Mouse (Mus musculus): ENCODE data around the gene Ccdc91.

Ccdc91 gene

DNA sequence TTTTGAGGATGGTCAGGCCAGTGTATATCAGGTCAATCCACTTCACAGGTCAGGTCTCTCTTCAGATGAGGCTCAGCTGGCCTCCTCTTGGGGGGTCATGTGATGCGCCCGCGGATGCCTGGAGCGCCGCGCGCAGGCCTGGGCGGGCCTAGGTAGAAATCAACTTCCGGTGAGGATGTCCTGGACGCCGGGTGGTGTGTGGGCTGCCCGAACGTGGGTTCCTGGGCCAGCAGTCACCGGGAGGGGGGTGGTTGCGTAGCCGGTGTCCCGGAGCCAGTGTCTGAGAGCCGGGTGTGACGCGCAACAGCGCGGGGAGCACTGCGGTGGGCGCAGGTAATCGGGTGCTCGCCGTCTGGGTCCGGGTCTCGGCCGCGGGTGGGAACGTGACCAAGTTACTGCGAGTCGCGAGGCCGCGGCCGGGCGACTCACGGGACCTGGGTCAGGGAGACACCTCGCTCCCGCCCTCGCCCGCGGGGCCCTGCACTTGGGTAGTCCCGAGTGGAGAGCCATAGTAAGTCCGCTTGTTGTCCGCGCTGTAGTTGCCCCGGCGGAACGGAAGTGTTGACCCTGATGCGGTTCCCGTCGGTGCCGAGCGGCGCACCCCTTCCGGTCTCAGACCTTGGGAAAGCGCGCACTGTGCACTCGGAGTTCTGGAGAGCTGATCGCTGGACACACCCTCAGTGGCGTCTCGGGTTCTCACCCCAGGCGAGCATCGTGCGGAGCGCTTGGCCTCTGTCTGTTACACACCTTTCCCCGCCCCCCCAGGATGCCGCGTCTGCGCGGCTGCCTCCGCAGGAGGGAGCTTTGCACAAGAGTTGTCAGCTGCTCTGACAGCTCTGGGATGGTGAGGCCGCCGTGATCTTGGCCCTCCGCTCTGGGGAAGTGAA is at the start of gene Ccdc91:
Gene Ccdc91 (plus strand): TSS at position 102 of the 887 bp plus-strand sequence.
- peak; percentile 70 to 85 for DNase-seq (ENCODE audit: low spot score in 2 of 2)

DNA sequence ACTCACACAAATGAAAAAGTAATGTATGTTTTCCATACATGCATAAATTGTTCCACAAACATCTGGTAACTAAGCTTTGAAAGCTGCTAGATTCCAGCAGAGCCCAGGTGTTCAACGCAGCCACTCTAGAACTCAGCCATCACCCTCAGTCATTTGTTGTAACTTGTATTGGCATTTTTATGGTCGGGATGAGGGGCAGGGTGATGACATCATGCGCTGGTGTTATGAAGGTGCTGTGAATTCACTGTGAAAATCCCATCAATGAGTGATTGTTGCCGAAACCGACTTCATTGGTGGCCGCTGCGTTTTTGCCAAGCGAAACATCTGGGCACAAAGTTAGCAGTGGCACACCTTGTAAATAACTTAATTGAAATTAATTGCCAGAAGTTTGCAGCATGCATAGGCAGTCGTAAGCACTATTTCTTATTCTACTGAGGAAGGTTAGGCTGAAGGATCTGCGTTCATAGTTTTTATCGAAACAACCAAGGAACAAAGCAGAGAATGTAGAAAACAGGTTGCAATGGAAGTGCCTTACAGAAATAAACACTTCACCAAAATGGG is 48.6 kb upstream of the Ccdc91 start:
- DNase-seq (ENCODE audit: low spot score in 2 of 2): no peak

DNA sequence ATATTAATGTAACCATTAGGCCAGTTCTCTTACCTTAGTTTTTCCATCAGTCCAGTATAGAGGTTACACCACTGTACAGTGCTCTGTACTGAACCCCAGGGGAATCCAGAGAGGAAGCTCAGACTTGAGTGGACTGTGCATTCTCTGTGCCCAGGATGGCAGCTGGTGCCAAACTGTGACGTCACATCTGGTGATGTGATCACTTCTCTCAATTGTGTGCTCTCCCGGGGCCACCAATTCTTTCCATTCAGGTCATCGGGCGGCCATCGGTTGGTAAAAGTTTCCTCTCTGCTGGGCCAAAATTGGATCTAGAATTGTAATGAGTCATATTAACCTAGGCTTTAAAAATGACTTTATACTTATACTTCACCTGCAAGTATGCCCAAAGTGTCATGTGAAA is 19.9 kb upstream of the Ccdc91 start:
- no peak for DNase-seq (ENCODE audit: low spot score in 2 of 2)

DNA sequence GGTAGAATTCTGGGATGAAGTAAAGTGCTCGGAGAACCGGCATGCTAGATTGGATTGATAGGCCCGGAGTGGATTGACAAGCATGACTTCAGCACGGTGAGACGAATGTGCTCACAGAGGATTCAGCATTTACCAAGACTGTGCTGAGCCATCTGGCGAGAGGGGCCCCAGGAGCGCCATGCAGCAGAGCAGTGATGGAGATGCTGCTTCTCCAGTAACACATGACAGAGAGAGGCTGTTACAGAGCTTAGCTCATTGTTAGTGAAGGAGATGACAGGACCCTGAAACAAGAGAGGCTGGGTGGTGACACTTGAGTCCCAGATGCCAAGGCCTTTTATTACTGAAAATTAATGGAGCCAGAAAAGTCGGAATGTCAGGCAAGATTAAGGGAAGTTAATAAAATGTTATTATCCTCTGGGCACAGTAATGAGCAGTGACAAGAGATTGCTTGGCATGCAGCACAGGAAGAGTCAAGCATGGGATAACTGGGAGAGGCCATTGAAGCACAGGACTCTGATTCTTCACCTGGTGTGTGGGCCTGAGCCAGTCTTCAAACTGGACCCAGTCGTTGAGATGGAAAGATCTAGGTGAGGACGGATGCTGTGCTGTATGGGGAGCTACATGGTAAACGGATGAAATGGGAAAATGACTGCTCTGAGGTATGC is 16.9 kb upstream of the Ccdc91 start:
- DNase-seq (ENCODE audit: low spot score in 2 of 2): no peak

DNA sequence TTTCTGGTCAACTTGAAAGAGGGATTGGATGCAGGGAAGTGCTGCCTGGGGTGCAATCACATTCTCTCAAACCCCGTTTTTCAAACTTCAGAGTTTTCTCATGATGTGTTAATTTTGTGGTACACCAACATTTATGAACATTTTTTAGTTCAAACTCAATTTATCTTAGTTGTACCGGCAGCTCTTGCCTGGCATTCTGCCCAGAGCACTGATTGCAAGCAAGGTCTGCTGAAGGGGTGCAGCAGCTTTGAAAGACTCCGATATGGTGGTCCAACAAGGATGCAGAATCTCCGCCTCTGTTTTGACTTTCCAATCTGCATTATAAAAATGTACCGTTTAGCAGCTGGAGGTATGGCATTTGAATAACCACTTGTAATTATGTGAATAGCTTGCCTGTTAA is 5.6 kb upstream of the Ccdc91 start:
- DNase-seq (ENCODE audit: low spot score in 2 of 2): no peak

DNA sequence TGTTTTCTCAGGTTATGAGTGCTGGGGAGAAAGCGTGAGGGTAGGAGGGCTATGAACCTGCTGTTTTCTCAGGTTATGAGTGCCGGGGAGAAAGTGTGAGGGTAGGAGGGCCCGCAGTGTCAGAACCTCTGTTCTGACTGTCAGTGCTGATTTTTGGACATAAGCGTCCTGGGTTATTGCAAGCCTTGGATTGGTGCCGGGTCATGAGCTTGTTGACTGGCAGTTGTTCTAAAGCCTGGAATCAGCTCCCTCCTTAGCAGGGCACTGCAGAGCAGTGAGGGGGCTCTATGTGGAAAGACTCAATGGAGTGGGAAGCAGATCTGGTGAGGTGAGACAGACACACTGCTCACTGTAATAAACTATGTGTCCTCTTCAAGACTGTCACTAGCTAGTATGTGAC is 5.5 kb downstream of the Ccdc91 start:
- no peak for DNase-seq (ENCODE audit: low spot score in 2 of 2)

DNA sequence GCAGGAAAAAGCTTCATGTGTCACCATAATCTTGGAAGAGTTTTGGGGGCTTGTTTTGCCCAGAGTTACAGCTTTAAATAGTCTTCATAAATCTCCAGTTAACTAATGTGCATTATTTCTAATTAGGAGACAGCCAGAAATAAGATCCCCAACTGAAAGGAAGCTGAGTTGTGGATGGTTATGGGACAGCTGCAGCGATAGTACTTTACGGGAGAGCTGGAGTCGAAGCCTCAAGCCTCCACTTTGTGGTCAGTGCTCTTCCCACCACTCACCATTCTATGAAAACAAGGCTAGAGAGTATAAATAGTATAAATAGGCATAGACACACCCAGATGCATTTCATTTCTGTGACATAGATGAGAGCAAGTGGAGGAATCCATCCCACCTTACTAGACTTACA is 14.5 kb downstream of the Ccdc91 start:
- DNase-seq (ENCODE audit: low spot score in 2 of 2): no peak

DNA sequence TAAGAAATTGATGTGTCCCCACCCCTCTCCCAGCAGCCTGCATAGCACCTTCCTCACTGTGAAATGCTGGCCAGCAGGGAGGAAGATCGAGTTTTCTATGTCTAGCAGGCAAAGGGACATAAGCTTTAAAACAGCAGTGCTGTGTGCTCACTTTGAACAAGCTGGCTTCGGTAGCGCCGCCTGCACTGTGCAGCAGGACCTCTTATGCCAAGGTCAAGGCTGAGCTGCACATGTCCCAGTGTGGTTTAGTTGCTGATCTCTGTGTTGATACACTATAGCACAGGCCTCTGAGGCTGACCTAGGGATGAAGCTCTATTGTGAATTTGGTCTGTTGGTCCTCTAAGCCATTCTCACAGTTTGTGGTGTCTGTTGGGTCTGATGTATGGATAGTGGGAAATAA is 16.9 kb downstream of the Ccdc91 start:
- no peak for DNase-seq (ENCODE audit: low spot score in 2 of 2)

DNA sequence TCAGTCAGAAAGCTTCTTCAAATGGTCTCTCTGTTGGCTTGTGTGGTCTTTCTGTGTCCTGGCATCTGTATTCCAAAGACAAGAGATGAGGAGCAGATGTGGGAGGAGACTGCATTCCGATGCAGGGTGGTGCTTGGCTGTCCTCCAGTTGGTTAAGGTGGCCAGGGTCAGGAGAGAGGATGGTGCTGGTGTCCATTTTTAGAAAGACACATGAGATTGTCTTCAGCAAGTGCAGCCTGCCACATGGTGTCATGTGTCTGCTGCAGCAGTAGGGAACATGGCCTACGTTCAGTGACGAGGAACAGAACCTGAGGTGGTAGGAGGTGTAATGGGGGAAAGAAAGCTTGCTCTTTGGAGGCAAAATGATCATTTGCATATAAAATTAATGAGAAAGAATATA is 25.8 kb downstream of the Ccdc91 start:
- no peak for DNase-seq (ENCODE audit: low spot score in 2 of 2)

DNA sequence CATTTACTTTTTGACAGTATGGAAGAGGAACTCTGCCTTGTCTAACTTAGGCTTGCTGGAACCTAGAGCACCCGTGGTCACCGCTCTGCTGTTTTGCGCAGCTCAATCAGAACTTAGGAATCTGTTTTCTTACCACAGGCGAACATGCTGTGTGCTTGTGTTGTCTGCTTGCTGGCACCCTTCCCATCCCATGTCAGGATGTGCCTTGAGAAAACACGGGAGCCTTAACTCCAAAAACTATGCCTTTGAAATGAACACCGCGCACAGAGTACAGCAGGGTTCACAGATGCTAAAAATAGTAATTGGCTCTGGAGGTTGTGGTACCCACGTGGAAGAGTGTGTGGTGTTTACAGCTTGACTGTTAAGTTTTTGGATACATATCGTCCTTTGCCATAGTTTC is 30.4 kb downstream of the Ccdc91 start:
- DNase-seq (ENCODE audit: low spot score in 2 of 2): no peak

DNA sequence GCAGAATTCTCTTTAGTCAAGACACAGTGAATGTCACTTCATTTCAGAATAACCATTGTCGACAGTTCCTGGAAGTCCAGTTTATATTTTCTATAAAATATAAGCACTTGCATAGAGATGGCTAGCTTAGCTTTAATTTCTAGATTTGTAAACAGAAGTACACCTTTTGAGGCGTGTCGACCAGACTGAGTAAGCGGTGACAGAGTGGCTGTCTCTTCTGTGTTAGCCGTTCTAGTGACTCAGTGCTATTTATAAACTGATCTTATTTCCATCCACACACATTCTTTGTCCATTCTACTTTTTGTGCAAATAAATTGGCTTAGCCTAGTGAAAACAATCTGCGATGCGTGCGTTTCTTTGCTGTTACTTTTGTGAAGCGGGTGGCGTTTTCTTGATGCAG is 30.9 kb downstream of the Ccdc91 start:
- no peak for DNase-seq (ENCODE audit: low spot score in 2 of 2)

DNA sequence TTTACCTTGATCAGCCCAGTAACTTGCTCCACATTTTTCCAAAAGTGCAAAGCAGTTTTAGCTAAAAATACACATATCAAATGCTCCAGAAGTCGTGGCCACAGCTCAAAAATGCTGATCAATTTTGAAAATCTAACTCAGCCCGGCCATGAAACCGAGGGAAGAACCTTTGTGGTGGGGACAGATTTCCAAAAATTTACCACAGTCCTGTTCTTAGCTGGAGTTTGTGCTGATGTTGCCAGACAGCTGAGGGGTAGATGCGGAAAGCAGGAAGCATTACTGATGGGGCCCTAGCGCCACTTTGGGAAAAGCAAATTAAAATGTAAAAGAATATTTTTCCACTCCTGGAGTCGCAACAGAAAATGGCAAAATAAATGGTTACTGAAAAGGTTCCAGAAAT is 31.6 kb downstream of the Ccdc91 start:
- DNase-seq (ENCODE audit: low spot score in 2 of 2): no peak

DNA sequence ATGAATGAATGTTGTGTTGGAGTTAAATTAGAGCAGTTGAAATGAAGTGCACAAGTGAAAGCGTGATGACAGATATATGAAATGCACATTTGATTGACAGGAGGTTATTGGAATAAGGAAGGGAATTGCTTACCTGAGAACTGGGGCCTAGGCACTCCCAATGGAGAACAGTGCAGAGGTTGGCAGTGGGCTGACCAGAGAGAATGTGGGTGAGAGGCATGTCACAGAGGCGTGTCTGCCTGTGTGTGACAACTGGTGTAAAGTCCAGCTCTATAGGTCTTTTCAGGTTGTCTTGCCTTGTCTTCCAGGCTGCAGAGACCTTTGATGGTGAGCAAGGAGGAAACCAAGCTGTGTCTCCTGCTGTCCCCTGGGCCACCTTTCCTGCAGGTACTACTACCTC is 34.9 kb downstream of the Ccdc91 start:
- DNase-seq (ENCODE audit: low spot score in 2 of 2): no peak

DNA sequence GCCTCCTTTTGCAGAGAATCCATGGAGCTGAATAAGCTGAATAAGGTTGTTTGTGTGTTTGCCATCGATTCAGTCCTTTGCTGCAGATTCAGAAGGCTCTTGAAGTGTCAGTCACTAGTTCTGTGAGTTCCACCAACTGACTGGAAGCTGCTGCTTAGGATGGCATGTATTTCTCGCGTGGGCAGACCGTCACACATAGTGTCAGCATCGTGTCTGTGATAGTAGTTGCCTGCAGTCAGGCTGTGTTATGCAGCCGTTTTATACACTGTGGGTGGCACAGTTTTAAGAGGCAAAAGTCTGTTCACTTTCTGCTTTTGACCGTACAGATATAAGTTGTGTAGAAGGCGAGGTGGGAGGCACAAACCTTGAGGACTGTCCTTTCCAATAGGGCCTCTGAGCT is 42.3 kb downstream of the Ccdc91 start:
- DNase-seq (ENCODE audit: low spot score in 2 of 2): no peak

DNA sequence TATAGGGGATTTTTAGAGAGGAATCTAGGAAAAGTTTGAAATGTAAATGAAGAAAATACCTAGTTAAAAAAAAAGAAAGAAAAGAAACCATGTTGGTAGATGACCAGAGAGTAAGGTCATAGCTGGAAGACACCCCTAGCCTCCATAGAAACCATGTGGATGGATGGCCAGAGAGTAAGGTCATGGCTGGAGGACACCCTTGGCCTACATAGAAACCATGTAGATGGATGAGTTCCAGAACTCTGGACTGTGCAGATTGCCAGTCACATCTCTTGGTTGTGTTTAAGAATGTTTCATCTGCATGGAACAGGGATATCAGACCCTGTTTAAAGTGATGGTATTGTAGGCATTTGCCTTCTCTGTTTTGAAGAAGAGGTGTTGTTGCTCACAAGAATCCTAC is 49.6 kb downstream of the Ccdc91 start:
- no peak for DNase-seq (ENCODE audit: low spot score in 2 of 2)

DNA sequence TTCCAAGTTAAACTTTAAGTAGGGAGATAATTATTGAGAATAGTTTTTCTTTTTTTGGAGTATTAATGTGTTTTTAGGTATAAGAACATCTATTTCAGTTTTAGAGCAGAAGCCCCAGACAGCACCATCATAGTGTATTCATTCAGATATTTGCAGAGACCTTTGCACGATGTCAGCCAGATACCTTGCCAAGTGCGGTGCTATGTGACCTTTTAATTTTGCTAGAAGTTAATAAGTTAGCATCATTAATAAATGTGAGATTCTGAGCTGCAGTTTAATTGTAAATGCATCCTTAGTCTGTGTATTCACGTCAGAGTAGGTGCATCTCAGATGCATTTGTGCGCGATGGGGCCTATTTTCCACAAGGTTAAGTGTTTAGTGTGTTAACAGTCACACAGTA is 59.3 kb downstream of the Ccdc91 start:
- no peak for DNase-seq (ENCODE audit: low spot score in 2 of 2)

DNA sequence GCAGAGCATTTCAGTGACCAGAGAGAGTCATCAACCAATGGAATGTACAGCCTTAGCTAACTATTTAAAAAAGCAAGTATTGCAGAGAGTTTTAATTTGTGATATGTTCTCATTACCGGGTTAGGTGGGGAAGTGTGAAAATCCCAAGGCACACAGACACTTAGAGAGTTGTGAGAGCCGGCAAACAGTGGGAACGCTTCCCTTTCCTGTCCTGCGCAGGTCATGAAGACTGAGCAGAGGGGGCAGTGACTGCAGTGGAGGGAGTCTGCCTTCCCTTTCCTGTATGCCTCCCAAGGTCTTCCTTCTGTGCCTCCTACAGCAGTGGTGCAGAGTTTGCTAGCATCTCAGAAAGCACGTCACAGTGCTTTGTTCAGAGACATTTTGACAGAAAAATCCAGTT is 62.6 kb downstream of the Ccdc91 start:
- DNase-seq (ENCODE audit: low spot score in 2 of 2): no peak

DNA sequence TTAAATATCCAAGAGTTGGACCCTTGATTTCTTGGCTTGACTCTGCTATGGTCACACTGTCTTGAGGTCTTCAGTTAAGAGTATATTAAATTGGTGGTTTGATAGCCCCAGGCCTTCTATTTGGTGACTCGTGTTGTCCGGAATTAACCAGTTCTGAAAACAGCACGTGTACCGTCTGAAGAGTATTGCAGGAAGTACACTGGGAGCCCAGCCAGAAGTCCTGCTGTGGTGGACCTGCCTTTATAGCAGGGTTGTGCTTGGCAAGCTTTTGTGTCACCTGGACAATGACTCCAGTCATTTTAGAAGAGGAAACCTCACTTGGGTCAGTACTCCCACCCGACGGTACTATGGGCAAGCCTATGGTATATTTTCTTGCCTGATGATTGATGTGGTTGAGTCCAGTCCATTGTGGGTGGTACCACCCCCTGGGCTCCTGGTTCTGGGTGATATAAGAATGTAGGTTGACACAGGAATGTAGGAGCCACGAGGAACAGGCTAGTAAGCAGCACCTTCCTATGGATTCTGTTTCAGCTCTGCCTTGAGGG is 63.5 kb downstream of the Ccdc91 start:
- no peak for DNase-seq (ENCODE audit: low spot score in 2 of 2)

DNA sequence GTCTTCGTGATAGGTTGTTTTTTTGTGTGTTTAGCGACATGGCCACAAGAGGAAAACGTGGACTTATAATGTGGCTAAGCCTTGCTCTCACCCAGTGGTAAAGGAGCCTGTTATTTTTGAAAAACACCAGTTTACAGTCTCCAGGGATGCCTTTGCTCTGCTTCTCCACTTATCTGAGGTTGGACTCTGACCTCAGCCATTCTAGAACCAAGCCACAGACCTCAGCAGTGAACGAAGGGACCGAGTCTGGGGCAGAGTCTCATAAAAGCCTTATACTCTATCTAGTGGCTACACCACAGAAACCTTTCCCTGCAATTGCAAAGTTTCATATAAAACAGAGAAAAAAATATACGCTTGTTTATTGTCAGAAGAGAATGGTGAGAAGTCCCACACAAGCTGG is 65.3 kb downstream of the Ccdc91 start:
- DNase-seq (ENCODE audit: low spot score in 2 of 2): no peak

DNA sequence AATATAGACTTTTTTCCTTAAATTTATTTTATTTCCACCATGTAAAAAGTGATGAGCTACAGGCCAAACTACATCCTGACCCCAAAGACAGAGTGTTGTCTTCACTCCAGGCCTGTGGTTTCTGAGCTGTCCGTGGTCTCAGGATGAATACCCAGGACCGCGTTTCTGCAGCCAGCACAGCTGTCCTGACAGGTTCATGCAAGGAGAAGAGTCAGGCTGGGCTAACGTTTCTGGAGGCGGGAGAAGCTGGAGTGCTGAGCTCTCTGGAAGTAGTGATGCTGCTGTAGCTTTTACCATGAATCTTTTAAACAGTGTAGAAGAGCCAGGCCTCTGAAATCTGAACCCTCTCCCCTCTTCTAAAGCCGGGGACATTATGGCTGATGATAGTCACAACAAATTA is 80.0 kb downstream of the Ccdc91 start:
- DNase-seq (ENCODE audit: low spot score in 2 of 2): no peak

DNA sequence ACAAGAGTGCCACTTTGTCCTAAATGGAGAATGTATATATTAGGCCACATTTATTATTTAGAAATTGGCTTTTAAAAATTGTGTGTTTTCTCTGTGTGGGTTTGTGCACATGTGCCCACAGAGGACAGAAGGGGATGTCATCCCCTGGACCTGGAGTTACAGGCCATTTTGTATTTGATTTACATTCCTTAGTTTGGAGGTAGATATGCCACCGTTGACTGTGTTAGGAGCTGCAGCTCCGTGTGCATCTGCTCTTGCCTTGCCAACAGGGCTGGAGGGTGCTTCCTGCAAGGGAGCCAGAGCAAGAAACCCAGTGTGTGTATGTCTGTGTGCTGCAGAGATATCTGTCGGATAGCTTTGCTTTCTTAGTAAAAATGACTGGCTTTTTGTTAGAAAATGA is 83.7 kb downstream of the Ccdc91 start:
- no peak for DNase-seq (ENCODE audit: low spot score in 2 of 2)

DNA sequence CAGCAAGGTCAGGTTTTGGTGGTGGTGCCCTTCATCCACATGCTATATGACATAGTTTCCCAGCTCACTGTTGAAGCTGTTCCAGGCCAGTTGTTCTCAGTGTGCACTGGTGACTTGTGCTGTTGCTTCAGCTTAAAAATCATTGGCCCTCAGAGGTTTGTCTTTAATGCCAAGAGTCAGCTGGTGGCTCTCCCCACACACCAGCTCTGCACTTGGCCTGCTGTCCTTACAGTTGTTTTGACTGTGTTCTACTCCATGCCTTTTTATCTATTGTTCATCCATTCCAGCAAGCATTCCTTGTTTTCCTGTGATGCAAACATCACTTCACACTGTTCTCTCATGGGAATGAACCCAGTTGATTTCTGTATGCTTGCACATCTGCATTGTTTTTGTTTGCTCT is 84.8 kb downstream of the Ccdc91 start:
- DNase-seq (ENCODE audit: low spot score in 2 of 2): no peak

DNA sequence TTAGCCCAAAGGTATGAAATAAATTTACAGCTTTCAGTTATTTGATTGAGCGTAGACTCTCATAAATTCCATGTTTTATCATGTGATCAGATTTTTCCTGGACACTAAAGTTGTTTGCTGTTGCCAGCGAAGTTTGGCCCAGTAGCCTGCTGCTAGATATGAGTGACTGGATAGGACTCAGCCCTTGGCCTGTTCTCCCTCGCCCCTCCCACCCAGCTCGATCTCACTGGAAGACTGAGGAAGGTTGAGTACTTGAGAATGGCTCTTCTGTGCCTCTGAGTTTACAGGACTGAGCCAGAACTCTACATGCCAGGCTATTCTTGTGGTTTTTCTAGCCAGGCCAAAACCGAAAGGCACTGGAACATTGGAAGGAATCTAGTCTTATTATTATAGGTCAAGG is 93.6 kb downstream of the Ccdc91 start:
- DNase-seq (ENCODE audit: low spot score in 2 of 2): no peak

All from spleen, postnatal 10 days (tissue).